Mouse (Mus musculus) CH12.LX (cell line): ENCODE data around the gene Afg3l1. TPM values are rescaled to one million over a fixed set of nuclear protein-coding genes. Genes with fewer than 3 reads are reported as not detected.
"Not testable (repeated sequence)": the region's sequence is repeated elsewhere in the genome, so short reads cannot be mapped to it uniquely, and the experiment has no call there.

Source experiments
- DNase-seq: peaks from one replicate; pipeline ENCODE4 v3.0.0-alpha.2; 2013; ENCODE audit errors: extremely low read depth
- H3K27ac ChIP-seq: 2 replicates; pipeline ENCODE4 v1.5.1; 2012; ENCODE audit warnings: low read depth, mild to moderate bottlenecking, control low read depth, moderate library complexity; ENCODE audit not compliant: insufficient read depth
- H3K27me3 ChIP-seq: replicated peaks from 2 replicates; pipeline ENCODE3; 2012; ENCODE audit warnings: inconsistent platforms
- H3K36me3 ChIP-seq, 2 experiments: replicated peaks in 1 of 2; 2 replicates each; pipeline versions ENCODE3 to v1.6.1; 2012; ENCODE audit warnings: inconsistent platforms in 1 of 2, low read length in 1 of 2, mild to moderate bottlenecking in 1 of 2, mixed read lengths in 1 of 2, moderate library complexity in 1 of 2; ENCODE audit not compliant: control insufficient read depth in 1 of 2, insufficient read depth in 1 of 2
- H3K4me1 ChIP-seq, 2 experiments: 2 replicates each; pipeline ENCODE4 v1.6.1; 2012; ENCODE audit warnings: inconsistent platforms in 1 of 2, moderate library complexity in 1 of 2; ENCODE audit not compliant: insufficient read depth in 2 of 2, control insufficient read depth in 1 of 2
- H3K4me2 ChIP-seq: 2 replicates; pipeline ENCODE4 v1.6.1; 2012; ENCODE audit warnings: low read depth, mild to moderate bottlenecking, control low read depth; ENCODE audit not compliant: poor library complexity, insufficient read depth, severe bottlenecking
- H3K4me3 ChIP-seq, 3 experiments: fragments of 150-350 bp in 1 of 3; sonication (generic) in 1 of 3; replicated peaks in 1 of 3; 2 replicates each; pipeline versions ENCODE3 to v1.5.1; 2011 to 2012; ENCODE audit warnings: low read depth in 2 of 3, low read length in 2 of 3, mild to moderate bottlenecking in 2 of 3, moderate library complexity in 2 of 3, control low read depth in 1 of 3, improper control_type of control experiment in 1 of 3, inconsistent platforms in 1 of 3, mixed read lengths in 1 of 3; ENCODE audit not compliant: poor library complexity in 1 of 3
- H3K79me2 ChIP-seq: replicated peaks from 2 replicates; pipeline ENCODE4 v1.6.1; 2012; ENCODE audit warnings: mild to moderate bottlenecking, moderate library complexity; ENCODE audit not compliant: control insufficient read depth, poor library complexity, insufficient read depth, severe bottlenecking; ENCODE audit errors: extremely low read depth
- H3K9ac ChIP-seq: 2 replicates; pipeline ENCODE4 v1.6.1; 2012; ENCODE audit warnings: low read depth, mild to moderate bottlenecking, control low read depth, moderate library complexity; ENCODE audit not compliant: insufficient read depth
- H3K9me3 ChIP-seq: replicated peaks from 2 replicates; pipeline ENCODE3; 2012; ENCODE audit warnings: low read length, inconsistent platforms, mixed read lengths
- BHLHE40 ChIP-seq: IDR thresholded peaks from 2 replicates; pipeline ENCODE4 v1.6.1; 2011; ENCODE audit warnings: mild to moderate bottlenecking, low read depth, low read length, improper control_type of control experiment
- CTCF ChIP-seq, 2 experiments: IDR thresholded peaks in 1 of 2; conservative IDR thresholded peaks in 1 of 2; 2 replicates each; pipeline ENCODE4 v1.5.1; 2011 to 2012; ENCODE audit warnings: low read depth in 2 of 2, low read length in 2 of 2, improper control_type of control experiment in 1 of 2, inconsistent platforms in 1 of 2, mild to moderate bottlenecking in 1 of 2, moderate library complexity in 1 of 2
- E2F4 ChIP-seq: IDR thresholded peaks from 2 replicates; pipeline ENCODE4 v1.6.1; 2011; ENCODE audit warnings: low read depth, low read length, improper control_type of control experiment; ENCODE audit not compliant: insufficient replicate concordance
- ELF1 ChIP-seq: IDR thresholded peaks from 2 replicates; pipeline ENCODE4 v1.6.1; 2014; ENCODE audit warnings: low read depth, mild to moderate bottlenecking, inconsistent platforms, low read length, improper control_type of control experiment
- EP300 ChIP-seq: IDR thresholded peaks from 2 replicates; pipeline ENCODE4 v1.6.1; 2011; ENCODE audit warnings: low read length, improper control_type of control experiment
- ETS1 ChIP-seq: conservative IDR thresholded peaks from 2 replicates; pipeline ENCODE4 v1.6.1; 2012; ENCODE audit warnings: low read depth, mild to moderate bottlenecking, inconsistent platforms, low read length, improper control_type of control experiment, moderate library complexity
- GABPA ChIP-seq: IDR thresholded peaks from 2 replicates; pipeline ENCODE4 v1.6.1; 2012; ENCODE audit warnings: low read depth, low read length, improper control_type of control experiment, inconsistent platforms; ENCODE audit not compliant: insufficient replicate concordance
- HCFC1 ChIP-seq: IDR thresholded peaks from 2 replicates; pipeline ENCODE4 v1.6.1; 2012; ENCODE audit warnings: low read depth, mild to moderate bottlenecking, inconsistent platforms, low read length, improper control_type of control experiment
- IRF4 ChIP-seq: IDR thresholded peaks from 2 replicates; pipeline ENCODE4 v1.6.1; 2014; ENCODE audit warnings: low read depth, mild to moderate bottlenecking, inconsistent platforms, low read length, improper control_type of control experiment
- JUN ChIP-seq: IDR thresholded peaks from 2 replicates; pipeline ENCODE4 v1.6.1; 2011; ENCODE audit warnings: low read depth, mild to moderate bottlenecking, low read length, improper control_type of control experiment, moderate library complexity; ENCODE audit not compliant: insufficient read depth
- JUND ChIP-seq: conservative IDR thresholded peaks from 2 replicates; pipeline ENCODE4 v1.6.1; 2011; ENCODE audit warnings: low read depth, low read length, improper control_type of control experiment
- KAT2A ChIP-seq: IDR thresholded peaks from 2 replicates; pipeline ENCODE4 v1.6.1; 2012; ENCODE audit warnings: low read length, improper control_type of control experiment, inconsistent platforms; ENCODE audit not compliant: insufficient replicate concordance
- MAFK ChIP-seq: IDR thresholded peaks from 2 replicates; pipeline ENCODE4 v1.6.1; 2011; ENCODE audit warnings: low read length, improper control_type of control experiment; ENCODE audit not compliant: insufficient replicate concordance
- MAX ChIP-seq: IDR thresholded peaks from 2 replicates; pipeline ENCODE4 v1.6.1; 2011; ENCODE audit warnings: low read length, improper control_type of control experiment
- MAZ ChIP-seq: IDR thresholded peaks from 2 replicates; pipeline ENCODE4 v1.6.1; 2012; ENCODE audit warnings: low read depth, mild to moderate bottlenecking, inconsistent platforms, low read length, improper control_type of control experiment, moderate library complexity
- MXI1 ChIP-seq: IDR thresholded peaks from 2 replicates; pipeline ENCODE4 v1.6.1; 2011; ENCODE audit warnings: mild to moderate bottlenecking, low read depth, low read length, improper control_type of control experiment
- NELFE ChIP-seq: IDR thresholded peaks from 2 replicates; pipeline ENCODE4 v1.6.1; 2011; ENCODE audit warnings: low read depth, low read length, improper control_type of control experiment
- NRF1 ChIP-seq: IDR thresholded peaks from 2 replicates; pipeline ENCODE4 v1.6.1; 2014; ENCODE audit warnings: low read depth, mild to moderate bottlenecking, inconsistent platforms, low read length, improper control_type of control experiment, moderate library complexity
- POLR2AphosphoS2 ChIP-seq: IDR thresholded peaks from 2 replicates; pipeline ENCODE4 v1.6.1; 2011; ENCODE audit warnings: low read depth, low read length, improper control_type of control experiment
- RAD21 ChIP-seq: IDR thresholded peaks from 2 replicates; pipeline ENCODE4 v1.6.1; 2011; ENCODE audit warnings: low read depth, mild to moderate bottlenecking, low read length, improper control_type of control experiment, moderate library complexity
- SIN3A ChIP-seq: IDR thresholded peaks from 2 replicates; pipeline ENCODE4 v1.6.1; 2012; ENCODE audit warnings: low read length, improper control_type of control experiment, inconsistent platforms
- SMC3 ChIP-seq: IDR thresholded peaks from 2 replicates; pipeline ENCODE4 v1.6.1; 2011; ENCODE audit warnings: low read depth, low read length, improper control_type of control experiment
- TBP ChIP-seq: conservative IDR thresholded peaks from 2 replicates; pipeline ENCODE4 v1.6.1; 2011; ENCODE audit warnings: low read depth, low read length, improper control_type of control experiment
- USF1 ChIP-seq: IDR thresholded peaks from 2 replicates; pipeline ENCODE4 v1.6.1; 2014; ENCODE audit warnings: low read depth, mild to moderate bottlenecking, inconsistent platforms, low read length, improper control_type of control experiment
- ZKSCAN1 ChIP-seq: IDR thresholded peaks from 2 replicates; pipeline ENCODE4 v1.6.1; 2012; ENCODE audit warnings: low read depth, inconsistent platforms, low read length, improper control_type of control experiment, borderline replicate concordance
- dilution Hi-C: fragments of 300-500 bp; cut with MboI; formaldehyde crosslinking; loops from 2 replicates; pipeline ENCODE4 v1.14.3; 2020; ENCODE audit warnings: low sequenced_read_pairs; ENCODE audit not compliant: extremely low pct_unique_long_range_greater_than_20kb, extremely low pct_ligation_motif_present
- in situ Hi-C: fragments of 300-500 bp; cut with MboI; formaldehyde crosslinking; loops from 3 replicates; pipeline ENCODE4 v1.14.3; 2019; ENCODE audit warnings: low sequenced_read_pairs, low pct_ligation_motif_present, low pct_unique_long_range_greater_than_20kb, mixed read lengths
- polyA plus RNA-seq: library from polyadenylated mRNA; unstranded; fragments of >175 nt; gene quantifications from 2 replicates; pipeline ENCODE4 v1.2.1, GENCODE M21; 2012; ENCODE audit warnings: low read depth; ENCODE audit not compliant: insufficient read length
- total RNA-seq, 2 experiments: library from RNA; depleted of rRNA; stranded (reverse); fragments of 300-350 nt in 1 of 2; fragments of >200 nt in 1 of 2; gene quantifications; 2 replicates each; pipeline ENCODE4 v1.2.3; 2012 to 2014

The Afg3l1 gene
- total and polyA plus RNA-seq, 3 experiments: 20.3 to 47.6 (median 36.0) TPM

DNA sequence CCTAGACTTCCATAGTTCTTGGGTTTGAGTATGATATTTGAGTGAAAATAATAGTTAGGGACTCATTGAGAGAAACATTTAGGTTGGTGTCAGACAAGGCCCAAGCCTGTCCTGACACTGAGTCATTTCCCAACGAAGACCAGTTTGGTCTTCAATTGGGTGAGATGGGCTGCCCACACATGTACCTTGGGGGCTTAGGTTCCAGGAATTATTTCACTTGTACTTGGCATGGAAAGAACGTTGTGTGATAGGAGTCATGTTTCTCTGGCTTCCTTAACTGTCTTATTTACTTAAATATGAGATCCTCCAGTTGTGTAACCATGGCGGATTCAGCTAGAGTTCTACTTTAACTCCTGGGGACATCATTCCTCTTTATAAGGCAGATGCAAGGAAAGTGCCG is 14.1 kb upstream of the Afg3l1 start:
- peaks cover 16 to 47% of the 10 kb centered on the region in 2 experiments for H3K36me3 ChIP-seq
- no peak for TF ChIP-seq RAD21
- TF ChIP-seq IRF4: no peak
- no peak for TF ChIP-seq BHLHE40
- no peak for TF ChIP-seq JUND
- TF ChIP-seq KAT2A: no peak
- no peak for TF ChIP-seq ETS1
- TF ChIP-seq POLR2AphosphoS2: no peak
- no peak for TF ChIP-seq ZKSCAN1
- no peak for TF ChIP-seq E2F4
- TF ChIP-seq SMC3: no peak
- TF ChIP-seq ELF1: no peak
- no peak for TF ChIP-seq HCFC1
- TF ChIP-seq MAFK: no peak
- TF ChIP-seq TBP: no peak
- no peak for TF ChIP-seq MAZ
- TF ChIP-seq JUN: no peak
- no peak for TF ChIP-seq MAX
- TF ChIP-seq GABPA: no peak
- no peak for TF ChIP-seq USF1

DNA sequence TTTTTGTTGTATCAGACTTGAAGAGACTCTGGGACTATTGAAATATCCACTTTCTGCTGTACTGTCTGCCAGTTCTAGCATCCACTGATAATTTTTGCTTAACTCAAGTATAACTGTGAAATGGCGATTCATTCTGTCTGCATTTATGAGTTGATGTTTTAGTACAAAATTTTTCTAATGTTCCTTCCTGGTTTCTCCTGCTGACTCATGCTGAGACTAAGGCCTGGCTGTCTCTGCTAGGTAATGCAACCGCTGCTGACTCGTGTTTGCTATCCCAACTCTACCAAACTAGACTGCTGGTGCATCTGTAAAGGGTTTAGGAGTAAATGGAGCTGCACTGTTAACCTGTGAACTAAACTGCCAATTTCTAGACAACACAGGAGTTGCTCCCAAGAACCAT is 10.2 kb upstream of the Afg3l1 start:
- Histone ChIP-seq H3K79me2 (no peaks in the 10 kb centered on the region), H3K4me2 (no peak overlapping the region), H3K27me3 (no peaks in the 10 kb centered on the region), H3K36me3 (peaks cover 0 to 14% of the 10 kb centered on the region in 2 experiments), H3K9ac (0 out of 2 replicates have a peak overlapping the region, but pooled peaks have one; percentile 30), H3K4me3 (no peak overlapping the region), H3K4me1 (peaks cover 5 to 19% of the 10 kb centered on the region in 2 experiments), H3K27ac (no peak overlapping the region), H3K9me3 (peaks cover 5% of the 10 kb centered on the region)
- dilution Hi-C loops: no loop called here
- no peak for TF ChIP-seq MAFK
- TF ChIP-seq ETS1: no peak
- no peak for TF ChIP-seq USF1
- no peak for TF ChIP-seq CTCF (conservative IDR thresholded peaks at IDR 0.05 in 1 of 2, IDR thresholded peaks at IDR 0.05 in 1 of 2; ENCODE audit: low read depth in 2 of 2, low read length in 2 of 2)
- no peak for TF ChIP-seq NRF1
- no peak for TF ChIP-seq SIN3A
- TF ChIP-seq MXI1: no peak
- peak; percentile 58; the same call in 1 of the 2 replicates for TF ChIP-seq IRF4
- no peak for TF ChIP-seq HCFC1
- TF ChIP-seq SMC3: no peak
- 0 out of 2 replicates have a peak, but pooled peaks have one; percentile 5 for TF ChIP-seq EP300
- TF ChIP-seq NELFE: no peak
- in situ Hi-C loops: no loop called here
- DNase-seq: no peak

More for the DNA sequence above, 14.1 kb upstream of the Afg3l1 start:
- Histone ChIP-seq H3K4me3 (no peak overlapping the region), H3K9me3 (peaks cover 5% of the 10 kb centered on the region), H3K79me2 (no peaks in the 10 kb centered on the region), H3K4me1 (peaks cover 2 to 5% of the 10 kb centered on the region in 2 experiments; a peak in 3 of 4 replicates), H3K4me2 (no peak overlapping the region), H3K27ac (no peak overlapping the region), H3K9ac (no peak overlapping the region), H3K27me3 (no peaks in the 10 kb centered on the region)
- dilution Hi-C loops: no loop called here
- DNase-seq: no peak
- in situ Hi-C loops: no loop called here

DNA sequence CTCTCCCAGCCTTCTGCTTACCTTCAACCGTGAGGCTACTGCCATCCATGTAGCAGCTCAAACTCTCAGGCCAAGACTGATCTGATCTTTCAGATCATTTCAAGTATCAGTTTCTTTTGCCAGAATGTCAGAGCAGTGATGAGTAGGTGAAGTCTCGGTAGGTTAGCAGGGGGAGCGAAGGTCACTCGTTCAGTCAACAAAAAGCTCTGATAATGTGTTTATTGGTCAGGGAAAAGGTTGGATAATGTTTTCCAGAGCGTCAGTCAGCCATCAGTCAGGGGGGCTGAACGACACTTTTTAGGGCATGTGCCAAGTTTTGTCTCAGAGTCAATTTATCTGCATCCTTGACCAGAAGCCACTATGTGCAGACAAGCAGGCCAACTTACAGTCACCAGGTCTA is 4.7 kb upstream of the Afg3l1 start:
- DNase-seq, H3K4me3 ChIP-seq, H3K27ac ChIP-seq, H3K9me3 ChIP-seq, in situ Hi-C loops, dilution Hi-C loops, H3K79me2 ChIP-seq, H3K36me3 ChIP-seq, H3K4me2 ChIP-seq, H3K27me3 ChIP-seq, H3K9ac ChIP-seq: not testable (repeated sequence)
- H3K4me1 ChIP-seq: peaks cover 13 to 23% of the 10 kb centered on the region in 2 experiments
